Comparison of ENCODE assay signal across 8 mouse cellular contexts in the genomic region with DNA sequence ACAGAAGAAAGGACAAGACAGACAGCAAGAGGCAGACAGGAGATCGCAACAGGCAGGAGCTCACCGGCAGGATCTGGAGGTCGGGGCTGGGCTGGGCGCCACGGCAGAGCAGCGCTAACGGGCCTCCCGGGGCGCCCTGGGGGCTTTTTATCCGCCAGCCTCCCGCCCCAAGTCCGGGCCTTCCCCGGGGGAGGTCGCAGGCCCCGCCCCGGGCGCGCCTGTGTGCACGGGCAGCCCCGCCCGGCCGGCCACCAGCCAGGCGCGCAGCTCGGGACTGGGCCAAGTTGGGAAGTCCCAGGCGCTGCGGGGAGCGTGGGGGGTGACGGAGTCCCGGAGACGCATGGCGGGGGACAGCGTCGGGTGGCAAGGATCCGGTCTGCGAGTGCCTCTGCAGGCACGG. TPM values are rescaled to one million over a fixed set of nuclear protein-coding genes. Genes with fewer than 3 reads are reported as not detected.
DNase-seq lines count a peak whose midpoint lies in the region; ATAC-seq and TF ChIP-seq lines count a peak whose summit lies in the region.

Loxl4 (minus strand) TSS at position 160 of the 400 bp plus-strand sequence.

- H3K4me1 ChIP-seq in intestine, embryonic 16.5 days (ENCODE audit: control insufficient read depth, insufficient read depth, low read length) = no peaks in the 10 kb centered on the region; the same call in 1 of the 2 replicates
- no peaks in the 10 kb centered on the region for H3K4me1 ChIP-seq in liver, embryonic 16.5 days (ENCODE audit: control insufficient read depth, low read depth, low read length)
- peaks cover 9% of the 10 kb centered on the region for H3K4me1 ChIP-seq in neural tube, embryonic 15.5 days

- ATAC-seq in intestine, embryonic 16.5 days = peak; percentile 80
- ATAC-seq in liver, embryonic 16.5 days (ENCODE audit: low read depth) = no peak
- ATAC-seq in neural tube, embryonic 15.5 days (ENCODE audit: low FRiP score) = no peak

- DNase-seq in left cerebral cortex, adult 2 months (ENCODE audit: extremely low spot score in 1 of 2, low spot score in 2 of 2) = no peak
- DNase-seq in left cerebral cortex, postnatal 14 days (ENCODE audit: low spot score in 2 of 2) = no peak
- peak; percentile 5 for DNase-seq in c-Kit-positive CD71-negative TER-119-negative erythroid progenitor cells, embryonic 14.5 days (ENCODE audit: low read depth)
- DNase-seq in heart, adult 11 months = peak; percentile 98
- no peak for DNase-seq in left cerebral cortex, adult 9 months (ENCODE audit: low spot score in 2 of 2)

- intact Hi-C loops in left cerebral cortex, adult 2 months (cut with DNase I) = no loop called here
- intact Hi-C loops in left cerebral cortex, postnatal 14 days (cut with DNase I) = no loop called here

- H3K4me2 ChIP-seq in intestine, embryonic 16.5 days (ENCODE audit: low read depth, low read length) = peak within 1 kb of the TSS; percentile 84
- H3K4me2 ChIP-seq in liver, embryonic 16.5 days (ENCODE audit: low read depth, low read length) = peak within 1 kb of the TSS; percentile 47
- H3K4me2 ChIP-seq in neural tube, embryonic 15.5 days = peak within 1 kb of the TSS; percentile 57

- H3K9ac ChIP-seq in intestine, embryonic 16.5 days (ENCODE audit: low read depth, low read length) = peak within 1 kb of the TSS; percentile 62; the same call in 1 of the 2 replicates
- no peak within 1 kb of the TSS for H3K9ac ChIP-seq in liver, embryonic 16.5 days (ENCODE audit: low read depth, low read length)
- no peak within 1 kb of the TSS for H3K9ac ChIP-seq in neural tube, embryonic 15.5 days (replicated peaks)

- H3K4me3 ChIP-seq in left cerebral cortex, adult 2 months = peak within 1 kb of the TSS; percentile 40
- peak within 1 kb of the TSS; percentile 52 for H3K4me3 ChIP-seq in intestine, embryonic 16.5 days (ENCODE audit: low read length)
- H3K4me3 ChIP-seq in liver, embryonic 16.5 days (ENCODE audit: low read depth, low read length) = peak within 1 kb of the TSS; percentile 27
- peak within 1 kb of the TSS; percentile 32 for H3K4me3 ChIP-seq in neural tube, embryonic 15.5 days (replicated peaks)

- H3K36me3 ChIP-seq in intestine, embryonic 16.5 days (ENCODE audit: control insufficient read depth, insufficient read depth, low read length) = no peaks in the 10 kb centered on the region
- no peaks in the 10 kb centered on the region for H3K36me3 ChIP-seq in liver, embryonic 16.5 days (ENCODE audit: control insufficient read depth, insufficient read depth)
- H3K36me3 ChIP-seq in neural tube, embryonic 15.5 days = no peaks in the 10 kb centered on the region

- 2% methylated on average over 37 of the region's 37 CpGs for WGBS in intestine, embryonic 16.5 days
- WGBS in liver, embryonic 16.5 days (ENCODE audit: insufficient replicate concordance) = 2% methylated on average over 36 of the region's 37 CpGs
- WGBS in neural tube, embryonic 15.5 days = 1% methylated on average over 37 of the region's 37 CpGs

- no peak for TF ChIP-seq CTCF in left cerebral cortex, adult 2 months (IDR thresholded peaks at IDR 0.05)

- H3K27ac ChIP-seq in left cerebral cortex, adult 2 months = no peak within 1 kb of the TSS
- H3K27ac ChIP-seq in intestine, embryonic 16.5 days (ENCODE audit: low read length) = peak within 1 kb of the TSS; percentile 6; the same call in 1 of the 2 replicates
- no peak within 1 kb of the TSS for H3K27ac ChIP-seq in liver, embryonic 16.5 days (ENCODE audit: low read length)
- no peak within 1 kb of the TSS for H3K27ac ChIP-seq in neural tube, embryonic 15.5 days (replicated peaks)

- H3K9me3 ChIP-seq in intestine, embryonic 16.5 days (ENCODE audit: control insufficient read depth, low read length) = no peaks in the 10 kb centered on the region
- H3K9me3 ChIP-seq in liver, embryonic 16.5 days (replicated peaks; ENCODE audit: control insufficient read depth, low read length) = no peaks in the 10 kb centered on the region
- H3K9me3 ChIP-seq in neural tube, embryonic 15.5 days (replicated peaks) = no peaks in the 10 kb centered on the region

- H3K27me3 ChIP-seq in intestine, embryonic 16.5 days (replicated peaks; ENCODE audit: control insufficient read depth, insufficient read depth, low read length) = no peaks in the 10 kb centered on the region; the same call in 1 of the 2 replicates
- peaks cover 24% of the 10 kb centered on the region for H3K27me3 ChIP-seq in liver, embryonic 16.5 days (ENCODE audit: control insufficient read depth, insufficient read depth, low read depth, low read length)
- H3K27me3 ChIP-seq in neural tube, embryonic 15.5 days (replicated peaks) = peaks cover 31% of the 10 kb centered on the region

RNA-seq across cellular contexts. Expression of gene Loxl4, which starts in this region (rescaled TPM):
- total RNA-seq in left cerebral cortex, adult 2 months (2021) = under 1 TPM; 0.20 to 0.35 TPM
- under 1 TPM in 1 of 2 experiments, not detected in 1; 0.30 TPM for total RNA-seq in left cerebral cortex, postnatal 14 days (2021)
- polyA plus RNA-seq in intestine, embryonic 16.5 days (2015; fragmentation: Nextera tagmentation; extraction: Ambion mirVana) = 2.2 and 2.4 TPM in 2 replicates
- polyA plus RNA-seq in liver, embryonic 16.5 days (2015; fragmentation: Nextera tagmentation; extraction: Ambion mirVana) = 0.07 and 0.09 TPM in 2 replicates
- polyA plus RNA-seq in neural tube, embryonic 15.5 days (2015; fragmentation: Nextera tagmentation; extraction: Ambion mirVana) = 0.41 and 0.59 TPM in 2 replicates

Comparison
In these comparisons a context has a peak if more than half of its experiments do, and no peak if none do; other contexts are left out.
1. DNase-seq: peak in c-Kit-positive CD71-negative TER-119-negative erythroid progenitor cells, embryonic 14.5 days (single experiment) and heart, adult 11 months (single experiment); none in left cerebral cortex, adult 2 months (0 of 2), left cerebral cortex, postnatal 14 days (0 of 2) and left cerebral cortex, adult 9 months (0 of 2).
2. Peak in every context shown above with its lines, with median percentiles within 50 percentile points of each other: H3K4me3 ChIP-seq and H3K4me2 ChIP-seq.